Mouse (Mus musculus): ENCODE data around the gene Nudt7.

DNA sequence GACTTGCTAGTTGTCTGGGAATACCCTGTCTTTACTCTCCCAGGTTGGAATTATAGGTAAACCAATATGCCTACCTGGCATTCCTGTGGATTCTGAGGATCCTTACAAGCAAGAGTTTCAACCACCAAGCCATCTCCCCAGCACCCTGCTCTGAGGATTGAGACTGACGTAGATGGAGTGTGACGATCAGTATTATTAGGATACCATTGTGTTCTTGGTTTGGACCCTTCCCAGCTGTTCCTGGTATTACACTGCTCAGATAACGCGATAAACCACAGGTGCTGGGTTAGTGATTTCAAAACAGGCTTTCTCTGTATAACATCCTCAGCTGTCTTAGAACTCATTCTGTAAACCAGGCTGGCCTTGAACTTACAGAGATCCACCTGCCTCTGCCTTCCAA is 1.9 kb upstream of the Nudt7 start:
- TF ChIP-seq POLR2A (IDR thresholded peaks at IDR 0.05; ENCODE audit: low read depth, low read length) (no peak), CTCF (IDR thresholded peaks at IDR 0.05; ENCODE audit: extremely low read depth, insufficient read depth, insufficient read length, insufficient replicate concordance) (no peak)

All from spleen, adult 2 months (tissue).